Mouse (Mus musculus) liver, embryonic 14.5 days (tissue): ENCODE results near the gene Anks1. TPM values are rescaled to one million over a fixed set of nuclear protein-coding genes. Genes with fewer than 3 reads are reported as not detected.

Experiments
- ATAC-seq: fragments of 200-750 bp; cut with Nextera tagmentation; 2 replicates; pipeline ENCODE4 v1.8.0; 2017; ENCODE audit warnings: moderate number of reproducible peaks, mild to moderate bottlenecking, moderate library complexity; ENCODE audit not compliant: insufficient read depth
- DNase-seq, 3 experiments: peaks; one replicate each; pipeline ENCODE4 v3.0.0-alpha.2; 2012 to 2013; ENCODE audit warnings: low read depth in 3 of 3, low spot score in 3 of 3
- H3K27ac ChIP-seq: fragments of 300-500 bp; sonication (generic); 2 replicates; pipeline ENCODE4 v1.5.1; 2014; ENCODE audit warnings: moderate library complexity, mild to moderate bottlenecking, control low read depth, inconsistent platforms
- H3K27me3 ChIP-seq: fragments of 300-500 bp; sonication (generic); 2 replicates; pipeline ENCODE4 v1.6.1; 2014; ENCODE audit warnings: mild to moderate bottlenecking, low read length, moderate library complexity; ENCODE audit not compliant: control insufficient read depth, insufficient read depth
- H3K36me3 ChIP-seq: fragments of 300-500 bp; sonication (generic); replicated peaks from 2 replicates; pipeline ENCODE4 v1.6.1; 2014; ENCODE audit warnings: low read depth; ENCODE audit not compliant: control insufficient read depth, insufficient read depth
- H3K4me1 ChIP-seq, 2 experiments: fragments of 200-500 bp in 1 of 2; fragments of 300-500 bp in 1 of 2; sonication (generic) in 1 of 2; replicated peaks; 2 replicates each; pipeline ENCODE4 v1.6.1; 2012 to 2014; ENCODE audit warnings: antibody characterized with exemption in 1 of 2, inconsistent platforms in 1 of 2, low read length in 1 of 2; ENCODE audit not compliant: control insufficient read depth in 2 of 2, insufficient read depth in 2 of 2
- H3K4me2 ChIP-seq: fragments of 300-500 bp; sonication (generic); 2 replicates; pipeline ENCODE4 v1.6.1; 2014; ENCODE audit warnings: low read depth, mild to moderate bottlenecking, control low read depth, moderate library complexity
- H3K4me3 ChIP-seq, 2 experiments: fragments of 200-500 bp in 1 of 2; fragments of 300-500 bp in 1 of 2; sonication (generic) in 1 of 2; 2 replicates each; pipeline ENCODE4 v1.5.1; 2012 to 2014; ENCODE audit warnings: low read depth in 2 of 2, low read length in 2 of 2, mild to moderate bottlenecking in 2 of 2, control low read depth in 1 of 2, inconsistent platforms in 1 of 2, moderate library complexity in 1 of 2; ENCODE audit not compliant: insufficient read depth in 1 of 2
- H3K9ac ChIP-seq: fragments of 300-500 bp; sonication (generic); replicated peaks from 2 replicates; pipeline ENCODE4 v1.6.1; 2014; ENCODE audit warnings: mild to moderate bottlenecking, control low read depth, moderate library complexity
- H3K9me3 ChIP-seq: fragments of 300-500 bp; sonication (generic); 2 replicates; pipeline ENCODE4 v1.6.1; 2016; ENCODE audit warnings: low read length, mixed read lengths; ENCODE audit not compliant: control insufficient read depth
- CTCF ChIP-seq: IDR thresholded peaks from 2 replicates; pipeline ENCODE4 v1.5.1; 2016; ENCODE audit warnings: antibody characterized with exemption, low read depth, control low read depth
- EP300 ChIP-seq: IDR thresholded peaks from 2 replicates; pipeline ENCODE4 v1.6.1; 2016; ENCODE audit warnings: antibody characterized with exemption, low read depth
- WGBS: fragments of 180-500 bp; shearing (Covaris S2); extraction: QIAGEN DNeasy Blood & Tissue Kit; methylation state at CpG from one replicate; pipeline ENCODE4 v1.1.7; 2014; ENCODE audit not compliant: insufficient replicate concordance; 5-methylcytosine and 5-hydroxymethylcytosine counted together
- polyA plus RNA-seq, 2 experiments: library from polyadenylated mRNA; depleted of rRNA in 1 of 2; stranded (reverse) in 1 of 2; unstranded in 1 of 2; fragments of >200 nt; fragmentation: Nextera tagmentation in 1 of 2; extraction: Ambion mirVana in 1 of 2; gene quantifications; 2 replicates each; pipeline versions ENCODE4 v1.2.1 to v1.2.3; 2012 to 2014

Gene Anks1
- polyA plus RNA-seq, 2 experiments, result 2.4 to 5.3 TPM

DNA sequence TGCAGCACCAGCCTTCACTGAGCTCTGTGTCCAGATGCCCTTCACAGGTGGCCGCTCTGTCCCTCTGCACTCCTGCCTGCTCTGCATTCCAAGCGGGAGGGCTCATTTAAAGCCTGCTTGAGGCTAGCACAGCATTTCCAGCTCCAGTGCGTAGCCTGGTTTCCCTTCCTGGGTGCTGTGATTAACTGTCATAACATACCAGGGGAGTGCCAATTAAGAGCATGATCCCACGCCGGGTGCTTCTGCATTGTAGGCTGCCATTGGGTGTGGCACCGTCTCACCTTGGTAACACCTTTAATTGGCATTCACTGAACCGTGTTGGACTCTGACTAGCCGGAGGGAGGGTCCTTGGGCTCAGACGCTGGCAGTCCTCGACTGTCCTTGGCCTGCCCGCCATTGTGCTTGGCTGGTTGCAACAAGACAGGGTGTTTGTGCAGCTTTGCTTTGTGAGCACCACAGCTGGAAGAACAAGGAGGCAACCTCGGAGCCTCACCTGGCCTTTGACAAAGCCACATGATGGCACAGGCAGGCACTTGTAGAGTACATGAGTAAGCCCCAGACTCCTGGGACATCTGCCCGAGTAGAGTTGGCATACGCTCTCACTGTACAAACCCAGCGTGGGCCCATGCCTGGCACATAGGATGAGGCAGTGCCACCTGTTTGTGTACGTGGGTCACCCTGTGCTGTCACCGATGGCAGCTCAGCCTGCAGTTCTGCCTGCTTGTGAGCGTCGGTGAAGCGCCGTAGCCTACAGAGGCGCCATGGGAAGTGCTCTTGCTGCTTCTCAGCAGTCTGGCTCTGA lies 113.9 kb downstream of the Anks1 start:
- H3K9ac ChIP-seq, result no peak overlapping the region
- peaks cover 0 to 12% of the 10 kb centered on the region in 2 experiments; a peak in 1 of 4 replicates for H3K4me1 ChIP-seq
- WGBS, result 78% methylated on average over 22 of the region's 22 CpGs

DNA sequence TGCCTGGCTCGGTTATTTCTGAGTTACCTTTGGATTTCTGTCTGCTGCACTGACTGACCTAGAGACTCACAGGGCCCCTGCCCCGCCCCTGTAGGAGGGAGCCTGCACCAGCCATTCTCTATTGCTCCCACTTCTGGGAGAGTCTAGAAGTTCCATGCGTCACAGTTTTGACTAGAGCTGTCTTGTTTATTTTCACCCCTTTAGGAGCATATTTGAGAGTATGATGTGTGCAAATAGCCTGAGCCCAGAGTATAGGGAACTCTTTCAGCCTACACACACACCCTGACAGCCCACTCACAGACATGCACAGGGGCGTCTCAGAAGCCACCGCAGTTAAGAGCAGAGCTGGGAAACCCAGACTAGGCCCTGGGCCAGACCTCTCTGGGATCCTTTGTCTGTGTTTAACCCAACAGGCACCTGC lies 116.4 kb downstream of the Anks1 start:
- no peak overlapping the region for H3K27ac ChIP-seq

More for the DNA sequence above, 113.9 kb downstream of the Anks1 start:
- no peak for DNase-seq
- no peaks in the 10 kb centered on the region for H3K9me3 ChIP-seq
- H3K27ac ChIP-seq, result no peak overlapping the region
- H3K4me2 ChIP-seq, result no peak overlapping the region
- no peaks in the 10 kb centered on the region for H3K27me3 ChIP-seq
- TF ChIP-seq CTCF (no peak), EP300 (no peak)
- ATAC-seq, result no peak
- no peak overlapping the region for H3K4me3 ChIP-seq
- H3K36me3 ChIP-seq, result no peaks in the 10 kb centered on the region

DNA sequence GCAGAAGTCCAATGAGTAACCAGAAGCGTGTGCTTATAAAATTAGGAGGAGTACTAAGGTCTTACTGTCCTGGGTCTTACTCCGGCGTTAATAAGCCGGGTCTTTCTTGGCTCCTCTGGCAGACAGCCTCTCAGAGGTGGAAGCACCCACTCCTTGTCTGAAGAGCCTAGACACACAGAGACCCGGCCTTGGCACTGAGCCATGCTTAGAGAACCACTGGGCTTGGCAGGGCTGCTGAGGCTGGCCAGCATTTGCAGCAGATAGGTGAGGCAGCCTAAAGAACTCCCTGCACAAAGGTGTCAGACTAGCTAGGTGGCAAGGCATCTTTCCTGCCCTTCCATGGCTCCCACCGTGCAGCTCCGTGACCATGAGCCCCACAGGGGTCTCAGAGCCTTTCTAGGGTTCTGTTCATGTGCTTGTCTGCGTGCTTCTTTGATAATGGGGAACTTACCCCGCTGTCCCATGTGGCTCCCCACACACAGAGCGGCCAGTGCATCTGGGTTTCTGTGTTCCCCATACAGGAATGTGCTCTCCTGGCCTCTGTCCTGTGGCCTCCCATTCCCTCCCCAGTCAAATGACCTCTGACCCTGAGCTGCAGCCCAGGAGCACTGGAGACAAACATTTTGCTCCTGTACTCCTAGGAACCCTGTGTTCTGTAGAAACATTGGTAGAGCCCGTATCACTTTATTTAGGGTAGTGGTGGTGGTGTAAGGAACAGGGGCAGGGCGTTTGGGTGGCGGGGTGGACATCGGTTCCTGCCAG lies 117.2 kb downstream of the Anks1 start:
- H3K36me3 ChIP-seq, result no peaks in the 10 kb centered on the region
- H3K27me3 ChIP-seq, result no peaks in the 10 kb centered on the region
- peaks cover 0 to 20% of the 10 kb centered on the region in 2 experiments; a peak in 1 of 4 replicates for H3K4me1 ChIP-seq
- no peaks in the 10 kb centered on the region for H3K9me3 ChIP-seq
- H3K4me3 ChIP-seq, result no peak overlapping the region
- 63% methylated on average over 14 of the region's 14 CpGs for WGBS
- H3K4me2 ChIP-seq, result no peak overlapping the region; the same call in 1 of the 2 replicates
- H3K27ac ChIP-seq, result no peak overlapping the region
- no peak for TF ChIP-seq CTCF
- no peak for TF ChIP-seq EP300
- no peak for ATAC-seq
- H3K9ac ChIP-seq, result no peak overlapping the region
- no peak for DNase-seq

More for the DNA sequence above, 116.4 kb downstream of the Anks1 start:
- Histone ChIP-seq H3K4me3 (no peak overlapping the region), H3K9ac (no peak overlapping the region), H3K4me1 (peaks cover 0 to 16% of the 10 kb centered on the region in 2 experiments; a peak in 1 of 4 replicates), H3K9me3 (no peaks in the 10 kb centered on the region), H3K27me3 (no peaks in the 10 kb centered on the region), H3K36me3 (no peaks in the 10 kb centered on the region), H3K4me2 (no peak overlapping the region)
- ATAC-seq (no peak), DNase-seq (no peak)
- WGBS, result 50% methylated on average over 5 of the region's 5 CpGs
- TF ChIP-seq CTCF (no peak), EP300 (no peak)

DNA sequence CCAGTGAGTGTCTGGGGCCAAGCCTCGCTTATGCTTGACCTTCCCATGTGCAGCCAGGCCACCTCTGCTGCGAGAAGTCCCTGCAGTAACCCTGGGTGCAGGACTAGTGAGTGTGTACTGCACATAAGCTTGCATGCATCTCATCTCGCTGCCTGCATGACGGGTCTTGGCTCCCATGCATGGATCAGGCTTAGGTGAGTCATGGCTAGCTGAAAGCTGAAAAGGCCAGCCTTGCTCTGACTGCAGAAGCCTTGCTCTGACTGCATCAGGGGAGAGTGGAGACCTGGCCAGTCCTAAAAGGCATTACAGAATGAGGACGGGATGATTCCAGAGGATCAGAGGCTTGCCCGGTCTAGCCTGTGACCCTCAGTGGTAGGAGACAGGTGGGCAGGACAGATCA lies 118.1 kb downstream of the Anks1 start:
- no peak for DNase-seq
- ATAC-seq, result no peak
- Histone ChIP-seq H3K27me3 (no peaks in the 10 kb centered on the region), H3K9ac (no peak overlapping the region), H3K9me3 (no peaks in the 10 kb centered on the region), H3K4me2 (no peak overlapping the region), H3K36me3 (no peaks in the 10 kb centered on the region), H3K4me1 (peaks cover 0 to 26% of the 10 kb centered on the region in 2 experiments; a peak in 1 of 4 replicates), H3K27ac (no peak overlapping the region), H3K4me3 (no peak overlapping the region)
- 70% methylated on average over 6 of the region's 6 CpGs for WGBS
- TF ChIP-seq CTCF (no peak), EP300 (no peak)

DNA sequence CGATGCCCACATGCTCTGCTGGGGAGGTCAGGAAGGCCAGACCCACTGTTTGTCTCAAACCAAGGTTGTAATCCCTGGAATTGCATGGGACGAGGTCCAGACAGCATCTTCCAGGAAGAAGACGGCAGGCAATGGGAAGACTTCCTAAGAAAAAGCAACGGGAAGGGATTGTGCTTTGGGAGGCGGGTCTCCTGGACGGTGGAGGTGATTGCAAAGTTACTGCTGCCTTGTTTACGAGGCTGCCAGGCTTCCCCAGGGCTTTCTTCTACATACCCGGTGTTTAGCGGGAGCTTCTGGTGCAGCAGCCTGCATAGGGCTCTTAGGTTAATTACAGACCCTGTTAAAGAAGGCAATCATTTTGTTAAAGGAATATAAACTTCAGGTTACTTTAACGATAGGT lies 119.1 kb downstream of the Anks1 start:
- Histone ChIP-seq H3K4me3 (no peak overlapping the region), H3K27me3 (no peaks in the 10 kb centered on the region), H3K4me1 (peaks cover 0 to 26% of the 10 kb centered on the region in 2 experiments; a peak in 1 of 4 replicates), H3K27ac (no peak overlapping the region), H3K36me3 (no peaks in the 10 kb centered on the region), H3K4me2 (no peak overlapping the region), H3K9ac (no peak overlapping the region), H3K9me3 (no peaks in the 10 kb centered on the region)
- no peak for TF ChIP-seq CTCF
- TF ChIP-seq EP300, result no peak
- WGBS, result 65% methylated on average over 10 of the region's 10 CpGs
- ATAC-seq, result no peak
- DNase-seq, result no peak
